Mouse (Mus musculus): ENCODE data around the gene Tenm4. TPM values are rescaled to one million over a fixed set of nuclear protein-coding genes. Genes with fewer than 3 reads are reported as not detected.

The Tenm4 gene
- polyA plus RNA-seq, 1 experiment from 2014 or later = 9.2 TPM

DNA sequence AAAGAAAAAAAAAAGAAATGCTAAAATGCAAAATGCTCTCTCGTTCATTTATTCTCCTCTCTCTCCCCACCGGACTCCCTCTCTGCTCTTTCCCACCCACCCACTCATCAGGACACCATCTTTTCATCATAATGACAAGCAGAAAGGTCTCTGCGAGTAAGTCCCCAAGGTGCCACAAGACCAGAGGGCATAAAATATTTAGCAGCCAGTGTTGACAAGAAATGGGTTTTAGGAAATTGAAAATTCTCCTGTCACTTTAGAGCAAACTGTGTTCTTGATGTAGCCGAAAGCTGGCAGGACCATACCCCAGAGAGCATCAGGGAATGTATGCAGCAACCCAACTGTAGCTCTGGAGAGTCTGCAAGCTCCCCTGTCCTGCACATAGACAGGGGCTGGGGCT lies 700.0 kb downstream of the Tenm4 start:
- H3K27me3 ChIP-seq (ENCODE audit: control insufficient read depth, insufficient read depth, low read length) = no peaks in the 10 kb centered on the region
- ATAC-seq (ENCODE audit: insufficient number of reproducible peaks, insufficient read depth, low FRiP score, low read depth) = no peak
- H3K27ac ChIP-seq (replicated peaks in 1 of 2; ENCODE audit: control insufficient read depth in 1 of 2, insufficient read depth in 1 of 2, low read depth in 2 of 2, low read length in 2 of 2) = no peak overlapping the region
- H3K4me1 ChIP-seq (ENCODE audit: control insufficient read depth in 2 of 2, insufficient read depth in 2 of 2, low read length in 2 of 2) = no peaks in the 10 kb centered on the region
- no peaks in the 10 kb centered on the region for H3K36me3 ChIP-seq (ENCODE audit: control insufficient read depth, insufficient read depth, low read length)
- no peak overlapping the region for H3K4me3 ChIP-seq (ENCODE audit: control insufficient read depth in 1 of 2, insufficient read depth in 1 of 2, low read depth in 1 of 2, low read length in 2 of 2)
- no peak overlapping the region for H3K4me2 ChIP-seq (ENCODE audit: low read length)
- H3K9me3 ChIP-seq (ENCODE audit: control insufficient read depth, low read length) = no peaks in the 10 kb centered on the region
- 85% methylated on average over 4 of the region's 4 CpGs for WGBS
- no peak overlapping the region for H3K9ac ChIP-seq (ENCODE audit: low read length)

DNA sequence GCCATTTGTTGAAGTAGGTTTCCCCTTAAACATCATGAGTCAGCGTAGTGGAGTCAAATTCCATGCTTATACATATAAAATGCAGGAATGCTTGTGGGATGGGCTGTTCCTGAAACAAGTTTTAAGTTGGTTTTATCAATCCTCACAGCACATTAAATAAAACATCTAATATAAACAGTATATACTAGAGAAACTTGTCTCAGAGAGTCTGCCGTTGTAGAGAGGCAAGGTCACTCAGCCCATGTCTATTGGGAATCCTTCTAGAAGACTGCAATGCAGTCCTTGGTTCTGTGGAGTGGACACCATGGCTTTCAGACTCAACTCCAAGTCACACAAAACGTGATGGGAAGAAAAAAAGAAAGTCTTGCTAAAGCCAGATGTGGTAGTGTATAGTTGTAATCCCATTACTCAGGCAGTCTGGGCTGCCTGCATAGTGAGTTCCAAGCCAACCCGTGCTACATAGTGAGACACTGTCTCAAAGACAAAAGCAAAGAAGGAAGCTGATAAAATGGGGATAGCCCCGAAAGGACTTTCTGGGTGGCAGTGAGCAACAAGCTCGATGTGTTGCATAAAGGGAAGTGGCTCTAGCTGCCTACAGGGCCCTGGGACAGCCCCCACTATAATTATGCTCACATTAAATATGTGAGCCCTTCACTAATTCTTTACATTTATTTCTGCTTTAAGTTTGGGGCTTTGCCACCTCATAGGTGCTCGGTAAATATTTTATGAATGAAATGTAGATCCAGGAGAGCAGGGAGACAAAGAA lies 707.6 kb downstream of the Tenm4 start:
- WGBS = 76% methylated on average over 7 of the region's 7 CpGs
- Histone ChIP-seq H3K27ac (replicated peaks in 1 of 2; ENCODE audit: control insufficient read depth in 1 of 2, insufficient read depth in 1 of 2, low read depth in 2 of 2, low read length in 2 of 2) (no peak overlapping the region), H3K36me3 (ENCODE audit: control insufficient read depth, insufficient read depth, low read length) (no peaks in the 10 kb centered on the region), H3K4me3 (ENCODE audit: control insufficient read depth in 1 of 2, insufficient read depth in 1 of 2, low read depth in 1 of 2, low read length in 2 of 2) (no peak overlapping the region), H3K4me2 (ENCODE audit: low read length) (no peak overlapping the region), H3K27me3 (ENCODE audit: control insufficient read depth, insufficient read depth, low read length) (no peaks in the 10 kb centered on the region), H3K9me3 (ENCODE audit: control insufficient read depth, low read length) (no peaks in the 10 kb centered on the region), H3K4me1 (ENCODE audit: control insufficient read depth in 2 of 2, insufficient read depth in 2 of 2, low read length in 2 of 2) (no peaks in the 10 kb centered on the region; a peak in 1 of 4 replicates), H3K9ac (ENCODE audit: low read length) (no peak overlapping the region)
- ATAC-seq (ENCODE audit: insufficient number of reproducible peaks, insufficient read depth, low FRiP score, low read depth) = no peak

DNA sequence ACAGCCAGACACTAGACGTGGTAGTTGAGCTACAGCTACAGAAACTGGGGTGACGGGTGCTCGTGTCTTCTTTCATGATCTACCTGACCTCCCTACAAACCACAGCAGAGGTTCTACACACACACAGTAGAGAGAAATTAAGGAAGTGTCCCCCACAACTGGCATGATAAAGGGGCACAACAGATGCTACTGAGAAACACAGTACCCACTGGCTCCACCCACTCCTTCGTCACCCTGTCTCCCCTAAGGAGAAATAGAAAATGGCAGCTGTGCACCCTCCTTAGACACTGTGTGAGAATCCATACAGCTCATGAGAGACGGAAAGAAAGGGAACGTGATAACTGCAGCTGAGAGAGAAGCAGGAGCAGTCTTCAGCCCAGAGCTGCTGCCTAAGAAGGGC lies 708.5 kb downstream of the Tenm4 start:
- WGBS = 85% methylated on average over 6 of the region's 6 CpGs
- Histone ChIP-seq H3K9me3 (ENCODE audit: control insufficient read depth, low read length) (no peaks in the 10 kb centered on the region), H3K4me3 (ENCODE audit: control insufficient read depth in 1 of 2, insufficient read depth in 1 of 2, low read depth in 1 of 2, low read length in 2 of 2) (no peak overlapping the region), H3K4me1 (ENCODE audit: control insufficient read depth in 2 of 2, insufficient read depth in 2 of 2, low read length in 2 of 2) (no peaks in the 10 kb centered on the region; a peak in 1 of 4 replicates), H3K27me3 (ENCODE audit: control insufficient read depth, insufficient read depth, low read length) (no peaks in the 10 kb centered on the region), H3K9ac (ENCODE audit: low read length) (no peak overlapping the region), H3K36me3 (ENCODE audit: control insufficient read depth, insufficient read depth, low read length) (no peaks in the 10 kb centered on the region), H3K4me2 (ENCODE audit: low read length) (no peak overlapping the region), H3K27ac (replicated peaks in 1 of 2; ENCODE audit: control insufficient read depth in 1 of 2, insufficient read depth in 1 of 2, low read depth in 2 of 2, low read length in 2 of 2) (no peak overlapping the region)
- ATAC-seq (ENCODE audit: insufficient number of reproducible peaks, insufficient read depth, low FRiP score, low read depth) = no peak

DNA sequence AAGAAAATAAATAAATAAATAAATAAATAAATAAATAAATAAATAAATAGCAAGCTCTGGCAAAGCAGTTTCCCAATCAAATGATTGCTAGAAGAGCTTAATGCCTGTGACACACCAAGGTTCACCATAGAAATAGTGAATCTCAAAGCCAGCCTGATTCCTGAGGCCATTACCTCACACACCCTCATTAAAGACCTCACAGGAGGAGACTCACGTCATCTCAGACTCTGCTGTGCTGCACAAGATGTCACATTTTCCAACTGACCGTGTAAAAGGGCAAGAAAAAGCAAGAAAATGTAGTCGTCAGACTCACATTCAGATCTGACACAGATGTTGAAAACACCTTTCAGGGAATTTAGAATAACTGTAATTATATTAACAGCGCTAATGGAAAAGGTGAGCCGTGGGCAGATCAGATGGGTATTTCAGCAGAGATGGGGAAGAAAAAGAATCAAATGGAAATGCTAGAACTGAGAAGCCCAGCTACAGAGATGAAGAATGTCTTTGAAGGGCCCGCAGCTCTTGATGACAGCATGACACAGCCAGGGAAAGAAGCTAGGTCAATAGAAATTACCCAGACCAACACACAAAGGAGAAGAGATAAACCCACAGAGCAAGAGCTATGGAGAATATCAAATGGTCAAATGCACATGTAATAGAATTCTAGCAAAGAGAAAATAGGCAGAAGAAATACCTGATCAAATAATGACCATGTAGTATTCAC lies 709.3 kb downstream of the Tenm4 start:
- Histone ChIP-seq H3K27ac (replicated peaks in 1 of 2; ENCODE audit: control insufficient read depth in 1 of 2, insufficient read depth in 1 of 2, low read depth in 2 of 2, low read length in 2 of 2) (no peak overlapping the region), H3K4me3 (ENCODE audit: control insufficient read depth in 1 of 2, insufficient read depth in 1 of 2, low read depth in 1 of 2, low read length in 2 of 2) (no peak overlapping the region), H3K9ac (ENCODE audit: low read length) (no peak overlapping the region), H3K4me2 (ENCODE audit: low read length) (no peak overlapping the region), H3K27me3 (ENCODE audit: control insufficient read depth, insufficient read depth, low read length) (no peaks in the 10 kb centered on the region), H3K9me3 (ENCODE audit: control insufficient read depth, low read length) (no peaks in the 10 kb centered on the region), H3K36me3 (ENCODE audit: control insufficient read depth, insufficient read depth, low read length) (no peaks in the 10 kb centered on the region), H3K4me1 (ENCODE audit: control insufficient read depth in 2 of 2, insufficient read depth in 2 of 2, low read length in 2 of 2) (no peaks in the 10 kb centered on the region; a peak in 1 of 4 replicates)
- WGBS = 66% methylated on average over 6 of the region's 6 CpGs
- ATAC-seq (ENCODE audit: insufficient number of reproducible peaks, insufficient read depth, low FRiP score, low read depth) = no peak

DNA sequence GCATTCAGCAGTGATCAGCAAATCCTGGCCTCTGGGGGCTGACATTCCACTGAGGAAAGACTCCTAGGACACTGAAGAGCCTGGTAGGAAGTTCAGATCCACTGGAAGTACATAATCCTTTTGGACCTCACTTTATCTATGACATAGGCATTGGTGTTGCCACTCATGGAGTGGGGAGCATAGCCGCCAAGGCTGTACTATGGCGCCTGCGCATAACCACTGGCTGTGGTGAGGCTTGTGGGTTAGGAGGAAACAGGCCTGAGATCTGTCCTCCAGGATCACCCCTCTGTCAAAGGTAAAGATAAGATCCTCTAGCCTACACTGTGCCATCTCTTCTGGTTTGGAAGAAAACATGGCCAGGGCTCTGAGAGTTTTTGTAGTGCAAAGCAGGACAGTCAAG lies 712.3 kb downstream of the Tenm4 start:
- no peak overlapping the region for H3K4me3 ChIP-seq (ENCODE audit: control insufficient read depth in 1 of 2, insufficient read depth in 1 of 2, low read depth in 1 of 2, low read length in 2 of 2)
- H3K4me2 ChIP-seq (ENCODE audit: low read length) = no peak overlapping the region
- no peak overlapping the region for H3K9ac ChIP-seq (ENCODE audit: low read length)
- WGBS = 97% methylated on average over 3 of the region's 3 CpGs
- H3K36me3 ChIP-seq (ENCODE audit: control insufficient read depth, insufficient read depth, low read length) = no peaks in the 10 kb centered on the region
- ATAC-seq (ENCODE audit: insufficient number of reproducible peaks, insufficient read depth, low FRiP score, low read depth) = no peak
- H3K27me3 ChIP-seq (ENCODE audit: control insufficient read depth, insufficient read depth, low read length) = no peaks in the 10 kb centered on the region
- no peaks in the 10 kb centered on the region; a peak in 1 of 4 replicates for H3K4me1 ChIP-seq (ENCODE audit: control insufficient read depth in 2 of 2, insufficient read depth in 2 of 2, low read length in 2 of 2)
- H3K9me3 ChIP-seq (ENCODE audit: control insufficient read depth, low read length) = no peaks in the 10 kb centered on the region
- H3K27ac ChIP-seq (replicated peaks in 1 of 2; ENCODE audit: control insufficient read depth in 1 of 2, insufficient read depth in 1 of 2, low read depth in 2 of 2, low read length in 2 of 2) = no peak overlapping the region

DNA sequence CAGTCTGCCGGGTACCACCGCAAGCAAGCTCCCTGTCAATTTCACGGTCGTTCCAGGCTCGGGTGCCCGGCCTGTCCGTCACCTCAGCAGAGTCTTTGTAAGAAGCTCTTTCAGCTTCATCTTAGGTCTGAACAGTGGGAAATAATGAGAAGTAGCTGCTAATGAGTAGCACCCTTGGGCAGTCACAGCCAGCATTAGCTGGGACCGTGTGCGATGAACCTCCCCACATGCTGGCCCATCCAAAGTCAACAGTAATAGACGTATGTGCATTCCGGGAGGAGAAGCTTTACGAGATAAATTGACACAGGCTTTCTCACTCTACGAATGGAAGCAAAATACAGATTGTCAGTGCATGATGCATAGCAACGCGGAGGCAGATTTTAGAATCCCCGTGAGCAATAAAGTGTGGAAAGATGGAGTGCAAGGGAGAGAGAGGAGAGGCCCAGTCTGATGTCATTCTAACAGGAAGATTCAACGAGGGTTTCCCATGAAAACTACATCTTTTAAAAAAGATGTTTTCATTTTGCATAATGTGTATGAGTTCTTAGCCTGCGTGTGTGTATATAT lies 716.1 kb downstream of the Tenm4 start:
- Histone ChIP-seq H3K9me3 (ENCODE audit: control insufficient read depth, low read length) (no peaks in the 10 kb centered on the region), H3K36me3 (ENCODE audit: control insufficient read depth, insufficient read depth, low read length) (no peaks in the 10 kb centered on the region), H3K4me3 (ENCODE audit: control insufficient read depth in 1 of 2, insufficient read depth in 1 of 2, low read depth in 1 of 2, low read length in 2 of 2) (no peak overlapping the region), H3K4me2 (ENCODE audit: low read length) (no peak overlapping the region), H3K27ac (replicated peaks in 1 of 2; ENCODE audit: control insufficient read depth in 1 of 2, insufficient read depth in 1 of 2, low read depth in 2 of 2, low read length in 2 of 2) (0 out of 4 replicates have a peak overlapping the region, but pooled peaks of 1 of the 2 experiments have one; percentile 19), H3K27me3 (ENCODE audit: control insufficient read depth, insufficient read depth, low read length) (no peaks in the 10 kb centered on the region), H3K4me1 (ENCODE audit: control insufficient read depth in 2 of 2, insufficient read depth in 2 of 2, low read length in 2 of 2) (no peaks in the 10 kb centered on the region; a peak in 1 of 4 replicates), H3K9ac (ENCODE audit: low read length) (no peak overlapping the region)
- WGBS = 75% methylated on average over 18 of the region's 18 CpGs
- no peak for ATAC-seq (ENCODE audit: insufficient number of reproducible peaks, insufficient read depth, low FRiP score, low read depth)

DNA sequence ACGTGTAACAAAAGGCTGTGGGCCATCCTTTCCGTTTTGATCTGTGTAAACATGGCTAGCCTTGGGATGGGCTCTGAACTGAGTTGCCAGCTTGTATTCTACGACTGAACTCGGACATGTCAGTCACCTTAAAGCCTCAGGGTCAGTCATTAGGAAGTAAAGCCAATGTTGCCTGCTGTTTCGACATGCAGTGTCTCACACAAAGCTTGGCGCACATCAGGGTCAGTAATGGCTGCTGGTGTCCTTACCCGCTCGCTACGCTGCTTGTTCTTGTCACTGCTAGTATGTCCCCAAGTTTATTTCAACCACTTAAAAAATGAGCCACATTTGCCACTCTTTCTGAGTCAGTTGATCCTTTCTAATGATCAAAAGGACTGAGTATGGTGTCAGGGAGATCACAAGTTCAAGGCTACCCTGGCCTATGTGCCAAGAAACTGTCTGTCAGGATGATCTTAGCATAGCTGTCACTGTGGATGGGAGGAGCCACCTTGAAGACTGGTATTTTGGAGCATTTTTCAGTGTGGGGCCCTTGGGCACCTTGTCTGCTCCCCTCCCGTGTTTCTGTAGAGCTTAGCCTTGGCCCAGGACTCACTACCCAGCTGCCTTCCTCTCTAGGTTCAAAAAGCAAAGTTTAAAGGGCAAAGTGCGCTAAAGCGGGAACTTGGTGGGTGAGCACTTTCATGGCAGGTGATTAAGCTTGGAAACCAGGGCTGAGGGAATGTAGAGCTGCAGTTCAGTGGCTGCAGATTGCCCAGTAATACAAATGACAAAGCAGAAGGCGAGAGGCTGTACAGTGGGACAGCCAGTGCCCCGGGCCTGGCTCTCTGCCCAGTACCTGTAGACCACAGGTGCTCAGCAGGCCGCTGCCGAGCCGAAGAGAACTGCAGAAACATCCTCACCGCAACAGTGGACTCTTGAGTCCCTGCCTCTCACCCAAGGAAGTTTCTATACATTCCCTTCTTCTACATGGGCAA lies 718.3 kb downstream of the Tenm4 start:
- H3K4me1 ChIP-seq (ENCODE audit: control insufficient read depth in 2 of 2, insufficient read depth in 2 of 2, low read length in 2 of 2) = no peaks in the 10 kb centered on the region
- no peak overlapping the region for H3K9ac ChIP-seq (ENCODE audit: low read length)
- ATAC-seq (ENCODE audit: insufficient number of reproducible peaks, insufficient read depth, low FRiP score, low read depth) = no peak
- no peaks in the 10 kb centered on the region for H3K9me3 ChIP-seq (ENCODE audit: control insufficient read depth, low read length)
- H3K4me2 ChIP-seq (ENCODE audit: low read length) = no peak overlapping the region
- H3K27me3 ChIP-seq (ENCODE audit: control insufficient read depth, insufficient read depth, low read length) = no peaks in the 10 kb centered on the region
- H3K27ac ChIP-seq (replicated peaks in 1 of 2; ENCODE audit: control insufficient read depth in 1 of 2, insufficient read depth in 1 of 2, low read depth in 2 of 2, low read length in 2 of 2) = no peak overlapping the region
- H3K36me3 ChIP-seq (ENCODE audit: control insufficient read depth, insufficient read depth, low read length) = no peaks in the 10 kb centered on the region
- 87% methylated on average over 18 of the region's 18 CpGs for WGBS
- no peak overlapping the region for H3K4me3 ChIP-seq (ENCODE audit: control insufficient read depth in 1 of 2, insufficient read depth in 1 of 2, low read depth in 1 of 2, low read length in 2 of 2)
